Mouse (Mus musculus): ENCODE data around the gene Exoc6b. TPM values are rescaled to one million over a fixed set of nuclear protein-coding genes. Genes with fewer than 3 reads are reported as not detected.
A peak's percentile ranks its signal among the peaks of the same experiment; 100 is the strongest.

Gene Exoc6b
- polyA plus RNA-seq, 1 experiment: 9.3 TPM

GRCm38 (mm10) chr6:84959520-84959919, 109.8 kb downstream of the Exoc6b start:
- TF ChIP-seq POLR2AphosphoS2 (IDR thresholded peaks at IDR 0.05; ENCODE audit: insufficient read length, low read depth) (no peak), USF1 (IDR thresholded peaks at IDR 0.05; ENCODE audit: low read depth) (no peak)

GRCm38 (mm10) chr6:84951621-84952020, 117.7 kb downstream of the Exoc6b start:
- Histone ChIP-seq H3K27me3 (ENCODE audit: control insufficient read depth, insufficient read depth, insufficient read length) (no peaks in the 10 kb centered on the region), H3K4me2 (ENCODE audit: low read depth) (no peak overlapping the region), H3ac (ENCODE audit: control insufficient read depth, insufficient read length) (no peak overlapping the region), H3K4me3 (no peak overlapping the region), H3K36me3 (ENCODE audit: control insufficient read depth, insufficient read depth) (no peaks in the 10 kb centered on the region), H3K79me2 (ENCODE audit: control insufficient read depth, insufficient read depth) (no peaks in the 10 kb centered on the region)
- TF ChIP-seq MYOD1 (IDR thresholded peaks at IDR 0.05; ENCODE audit: control insufficient read depth in 1 of 3, insufficient read length in 2 of 3, low read depth in 2 of 3) (peak in 1 of 3 experiments; percentile 34), SRF (IDR thresholded peaks at IDR 0.05; ENCODE audit: control insufficient read depth, insufficient read length, low read depth) (no peak), TCF3 (IDR thresholded peaks at IDR 0.05; ENCODE audit: insufficient read length, low read depth) (no peak), MAX (IDR thresholded peaks at IDR 0.05; ENCODE audit: low read depth) (no peak), POLR2A (IDR thresholded peaks at IDR 0.05; ENCODE audit: insufficient read length, low read depth) (no peak)

More at GRCm38 (mm10) chr6:84959520-84959919, 109.8 kb downstream of the Exoc6b start:
- H3K36me3 ChIP-seq (ENCODE audit: control insufficient read depth, insufficient read depth): no peaks in the 10 kb centered on the region
- no peaks in the 10 kb centered on the region for H3K79me2 ChIP-seq (ENCODE audit: control insufficient read depth, insufficient read depth)
- no peak overlapping the region for H3ac ChIP-seq (ENCODE audit: control insufficient read depth, insufficient read length)
- H3K4me3 ChIP-seq: no peak overlapping the region
- no peaks in the 10 kb centered on the region for H3K27me3 ChIP-seq (ENCODE audit: control insufficient read depth, insufficient read depth, insufficient read length)
- peak overlapping the region; percentile 20 for H3K4me2 ChIP-seq (ENCODE audit: low read depth)

- Histone ChIP-seq H3K4me2 (ENCODE audit: low read depth) (no peak overlapping the region), H3ac (ENCODE audit: control insufficient read depth, insufficient read length) (no peak overlapping the region), H3K27me3 (ENCODE audit: control insufficient read depth, insufficient read depth, insufficient read length) (no peaks in the 10 kb centered on the region), H3K4me3 (no peak overlapping the region), H3K79me2 (ENCODE audit: control insufficient read depth, insufficient read depth) (no peaks in the 10 kb centered on the region), H3K36me3 (ENCODE audit: control insufficient read depth, insufficient read depth) (no peaks in the 10 kb centered on the region)
- TF ChIP-seq TCF3 (IDR thresholded peaks at IDR 0.05; ENCODE audit: insufficient read length, low read depth) (no peak), REST (IDR thresholded peaks at IDR 0.05; ENCODE audit: insufficient read depth, insufficient read length) (no peak), E2F4 (IDR thresholded peaks at IDR 0.05; ENCODE audit: insufficient read depth) (no peak), USF1 (IDR thresholded peaks at IDR 0.05; ENCODE audit: low read depth) (no peak), MYOD1 (IDR thresholded peaks at IDR 0.05; ENCODE audit: control insufficient read depth in 1 of 3, insufficient read length in 2 of 3, low read depth in 2 of 3) (no peak), CEBPB (IDR thresholded peaks at IDR 0.05; ENCODE audit: insufficient read depth, poor library complexity, severe bottlenecking) (no peak), POLR2A (IDR thresholded peaks at IDR 0.05; ENCODE audit: insufficient read length, low read depth) (no peak), MAX (IDR thresholded peaks at IDR 0.05; ENCODE audit: low read depth) (no peak), POLR2AphosphoS2 (IDR thresholded peaks at IDR 0.05; ENCODE audit: insufficient read length, low read depth) (no peak), MYOG (IDR thresholded peaks at IDR 0.05; ENCODE audit: control insufficient read depth in 1 of 3, insufficient read depth in 1 of 3, insufficient read length in 2 of 3, low read depth in 2 of 3) (no peak), TCF12 (IDR thresholded peaks at IDR 0.05; ENCODE audit: insufficient read depth, poor library complexity, severe bottlenecking) (no peak), SRF (IDR thresholded peaks at IDR 0.05; ENCODE audit: control insufficient read depth, insufficient read length, low read depth) (no peak)
Observed at GRCm38 (mm10) chr6:84946569-84946968, 122.7 kb downstream of the Exoc6b start.

DNA sequence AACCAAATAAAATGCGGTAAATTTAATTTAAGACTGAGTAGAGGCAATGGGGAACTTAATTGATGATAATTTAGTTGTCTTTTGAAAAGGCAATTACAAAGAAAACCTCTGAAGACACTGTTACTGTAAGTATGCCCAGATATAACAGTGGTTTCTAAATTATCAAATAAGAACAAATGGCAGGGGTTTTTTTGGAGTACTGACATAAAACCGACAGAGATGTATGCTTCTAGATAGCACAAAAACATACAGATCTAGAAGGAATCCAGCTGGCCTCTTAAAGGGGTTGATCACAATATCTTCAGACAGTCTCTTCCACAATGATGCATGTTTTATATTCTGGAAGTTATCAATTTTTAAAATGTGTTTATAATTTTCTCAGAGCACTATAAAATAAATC, 123.2 kb downstream of the Exoc6b start:
- Histone ChIP-seq H3K4me3 (no peak overlapping the region), H3K27me3 (ENCODE audit: control insufficient read depth, insufficient read depth, insufficient read length) (no peaks in the 10 kb centered on the region), H3K4me2 (ENCODE audit: low read depth) (no peak overlapping the region), H3K79me2 (ENCODE audit: control insufficient read depth, insufficient read depth) (no peaks in the 10 kb centered on the region), H3ac (ENCODE audit: control insufficient read depth, insufficient read length) (no peak overlapping the region), H3K36me3 (ENCODE audit: control insufficient read depth, insufficient read depth) (no peaks in the 10 kb centered on the region)
- TF ChIP-seq MAX (IDR thresholded peaks at IDR 0.05; ENCODE audit: low read depth) (no peak), REST (IDR thresholded peaks at IDR 0.05; ENCODE audit: insufficient read depth, insufficient read length) (no peak), TCF12 (IDR thresholded peaks at IDR 0.05; ENCODE audit: insufficient read depth, poor library complexity, severe bottlenecking) (no peak), POLR2A (IDR thresholded peaks at IDR 0.05; ENCODE audit: insufficient read length, low read depth) (no peak), TCF3 (IDR thresholded peaks at IDR 0.05; ENCODE audit: insufficient read length, low read depth) (no peak), MYOG (IDR thresholded peaks at IDR 0.05; ENCODE audit: control insufficient read depth in 1 of 3, insufficient read depth in 1 of 3, insufficient read length in 2 of 3, low read depth in 2 of 3) (no peak), SRF (IDR thresholded peaks at IDR 0.05; ENCODE audit: control insufficient read depth, insufficient read length, low read depth) (no peak), USF1 (IDR thresholded peaks at IDR 0.05; ENCODE audit: low read depth) (no peak), MYOD1 (IDR thresholded peaks at IDR 0.05; ENCODE audit: control insufficient read depth in 1 of 3, insufficient read length in 2 of 3, low read depth in 2 of 3) (no peak), CEBPB (IDR thresholded peaks at IDR 0.05; ENCODE audit: insufficient read depth, poor library complexity, severe bottlenecking) (no peak), E2F4 (IDR thresholded peaks at IDR 0.05; ENCODE audit: insufficient read depth) (no peak), POLR2AphosphoS2 (IDR thresholded peaks at IDR 0.05; ENCODE audit: insufficient read length, low read depth) (no peak)

DNA sequence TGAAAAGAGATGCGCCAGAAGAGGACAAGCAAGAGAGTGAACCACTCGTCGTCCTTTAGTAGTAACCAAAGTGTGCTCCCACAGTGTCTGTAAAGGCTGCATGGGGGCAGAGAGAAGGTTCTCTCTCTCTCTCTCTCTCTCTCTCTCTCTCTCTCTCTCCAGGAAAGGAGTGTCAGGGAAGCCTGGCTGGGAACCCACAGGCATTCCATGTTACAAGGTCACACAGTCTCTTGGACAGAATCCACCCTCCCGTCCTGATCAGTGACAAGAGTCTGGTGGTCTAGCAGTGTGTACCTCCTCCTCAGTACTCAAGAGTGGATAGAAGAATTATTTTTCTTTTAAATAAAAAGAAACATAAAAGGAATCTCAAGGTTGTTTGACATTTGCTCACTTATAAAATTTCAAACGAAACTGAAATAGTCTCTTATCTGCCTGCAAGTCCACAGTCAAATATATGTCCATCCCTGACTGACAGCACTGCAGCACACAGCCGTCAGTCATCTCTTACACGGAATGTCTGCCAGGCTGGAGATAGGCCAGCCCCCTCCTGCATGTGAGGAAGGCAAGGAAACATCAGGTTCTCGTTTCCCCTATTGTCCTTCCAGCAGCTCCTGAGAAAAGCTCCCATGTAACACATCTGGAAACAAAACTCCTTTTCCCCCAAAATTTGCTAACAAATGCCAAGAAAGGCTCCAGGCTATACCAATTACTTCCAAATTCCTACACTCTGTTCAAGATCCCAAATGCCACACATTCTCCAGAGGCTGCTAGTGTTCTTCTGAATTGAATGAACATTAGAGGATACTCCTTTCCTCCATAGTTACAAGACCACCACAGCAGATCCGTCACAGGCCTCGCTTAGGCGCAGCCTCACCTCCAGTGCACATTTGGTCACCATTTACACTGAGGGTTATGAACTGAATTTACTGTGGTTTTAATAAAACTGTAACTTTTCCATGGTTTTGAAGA, 136.1 kb downstream of the Exoc6b start:
- Histone ChIP-seq H3K4me2 (ENCODE audit: low read depth) (no peak overlapping the region), H3ac (ENCODE audit: control insufficient read depth, insufficient read length) (no peak overlapping the region), H3K36me3 (ENCODE audit: control insufficient read depth, insufficient read depth) (no peaks in the 10 kb centered on the region), H3K4me3 (no peak overlapping the region), H3K27me3 (ENCODE audit: control insufficient read depth, insufficient read depth, insufficient read length) (no peaks in the 10 kb centered on the region), H3K79me2 (ENCODE audit: control insufficient read depth, insufficient read depth) (no peaks in the 10 kb centered on the region)
- no peak for TF ChIP-seq CEBPB (IDR thresholded peaks at IDR 0.05; ENCODE audit: insufficient read depth, poor library complexity, severe bottlenecking)
- TF ChIP-seq POLR2A (IDR thresholded peaks at IDR 0.05; ENCODE audit: insufficient read length, low read depth): no peak
- TF ChIP-seq E2F4 (IDR thresholded peaks at IDR 0.05; ENCODE audit: insufficient read depth): no peak

All from myocyte (in vitro differentiated cells).